Mouse (Mus musculus): Measurements from ENCODE around the gene Eif2b2. TPM values are rescaled to one million over a fixed set of nuclear protein-coding genes. Genes with fewer than 3 reads are reported as not detected.

Gene Eif2b2
- total RNA-seq, 2 experiments from 2014 or later, result 48.2 to 49.3 TPM

GRCm38 (mm10) chr12:85193146-85193545 is 26.1 kb upstream of the Eif2b2 start:
- DNase-seq (ENCODE audit: low spot score), result no peak
- intact Hi-C loops (cut with DNase I), result no loop called here

DNA sequence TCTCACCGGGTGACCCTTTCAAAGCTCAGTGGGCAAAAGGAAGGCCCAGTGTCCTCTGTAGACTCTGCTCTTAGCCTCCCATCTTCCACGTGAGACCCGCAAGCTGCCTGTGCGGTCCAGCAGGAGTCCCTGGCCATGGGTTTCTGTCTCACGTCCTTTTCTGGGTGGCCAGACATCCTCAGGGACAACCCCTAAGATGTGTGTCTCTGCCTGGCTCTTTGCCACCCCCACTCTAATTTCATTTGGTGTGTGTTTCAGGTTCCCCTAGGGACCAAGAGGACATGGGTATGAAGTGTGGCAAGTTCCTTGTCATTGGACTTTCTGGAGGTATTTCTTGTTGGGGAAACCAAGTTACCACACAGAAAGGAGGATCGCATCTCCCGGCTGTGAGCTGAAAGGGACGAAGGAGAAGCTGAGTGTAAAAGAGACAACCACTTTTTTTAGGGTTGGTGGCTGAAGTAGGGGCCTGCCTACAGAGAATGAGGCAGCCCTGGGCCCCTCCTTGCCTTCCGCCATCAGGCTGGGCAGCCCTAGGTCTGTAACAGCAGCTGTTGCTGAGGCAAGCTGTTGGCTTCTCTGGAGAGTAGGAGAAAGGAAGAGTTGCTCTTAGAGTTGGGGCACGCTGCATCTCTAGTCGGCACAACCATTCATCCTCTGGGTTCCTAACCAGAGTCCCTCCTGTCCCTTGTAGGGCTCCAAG is 25.2 kb upstream of the Eif2b2 start:
- intact Hi-C loops (cut with DNase I), result no loop called here
- DNase-seq (ENCODE audit: low spot score), result no peak

DNA sequence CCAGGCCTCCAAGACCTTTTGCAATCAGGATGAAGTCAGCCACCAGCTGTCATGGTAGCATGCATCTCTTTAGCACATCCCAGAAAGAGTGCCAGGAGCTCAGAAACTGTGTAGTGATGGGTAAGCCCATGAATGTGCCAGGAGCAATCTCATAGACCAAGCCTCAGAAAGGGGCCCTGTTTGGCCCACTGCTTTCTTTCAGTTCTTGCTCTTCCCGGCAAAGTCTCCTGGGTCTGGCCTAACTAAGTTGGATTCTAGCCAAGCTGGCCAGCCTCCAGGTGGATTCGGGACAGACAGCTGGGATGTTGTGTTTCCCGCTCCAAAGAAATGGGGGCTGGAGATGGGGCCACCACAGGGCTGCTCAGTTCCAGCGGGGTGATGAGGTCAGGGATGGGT is 24.7 kb upstream of the Eif2b2 start:
- peak; percentile 81 for DNase-seq (ENCODE audit: low spot score)
- intact Hi-C loops (cut with DNase I), result no loop called here

GRCm38 (mm10) chr12:85195086-85195485 is 24.2 kb upstream of the Eif2b2 start:
- peak; percentile 55 for DNase-seq (ENCODE audit: low spot score)
- intact Hi-C loops (cut with DNase I), result no loop called here

- no peak for DNase-seq (ENCODE audit: low spot score)
- intact Hi-C loops (cut with DNase I), result no loop called here
These were observed 23.1 kb upstream of the Eif2b2 start for GRCm38 (mm10) chr12:85196191-85196590.

GRCm38 (mm10) chr12:85197371-85197770 is 21.9 kb upstream of the Eif2b2 start:
- DNase-seq (ENCODE audit: low spot score), result no peak
- intact Hi-C loops (cut with DNase I), result no loop called here

DNA sequence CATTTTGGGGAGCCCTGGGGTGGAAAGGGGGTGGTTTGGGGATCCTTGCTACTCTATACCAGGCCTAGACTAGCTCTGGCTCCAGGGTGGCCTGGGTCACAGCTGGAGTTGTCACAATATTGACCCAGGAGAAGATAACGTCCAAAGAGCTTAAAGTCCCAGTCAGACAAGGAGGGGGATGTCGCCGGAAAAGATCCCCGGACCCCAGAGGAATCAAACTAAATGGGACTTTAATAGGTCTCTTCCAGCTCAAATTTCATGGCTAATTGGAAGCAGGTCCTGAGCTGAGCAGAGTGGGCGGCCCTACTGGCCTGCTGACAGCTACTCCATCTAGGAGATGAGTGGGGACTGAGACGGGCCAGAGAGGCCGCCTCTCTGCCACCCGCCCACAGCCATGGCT is 21.3 kb upstream of the Eif2b2 start:
- DNase-seq (ENCODE audit: low spot score), result no peak
- intact Hi-C loops (cut with DNase I), result no loop called here

DNA sequence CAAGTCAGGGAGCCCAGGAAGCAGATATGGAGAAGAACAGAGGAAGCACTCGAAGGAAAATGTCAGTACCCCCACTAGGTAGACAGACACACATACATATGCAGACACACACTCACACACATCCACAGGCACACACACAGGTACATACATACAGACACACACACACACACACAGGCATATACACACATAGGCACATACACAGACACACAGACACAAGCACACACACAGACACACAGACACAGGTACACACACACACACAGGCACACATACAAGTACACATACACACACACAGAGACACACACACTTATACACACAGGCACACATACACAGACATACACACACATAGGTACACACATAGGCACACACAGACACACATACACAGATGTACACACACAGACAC is 19.3 kb upstream of the Eif2b2 start:
- no peak for DNase-seq (ENCODE audit: low spot score)
- intact Hi-C loops (cut with DNase I), result no loop called here

DNA sequence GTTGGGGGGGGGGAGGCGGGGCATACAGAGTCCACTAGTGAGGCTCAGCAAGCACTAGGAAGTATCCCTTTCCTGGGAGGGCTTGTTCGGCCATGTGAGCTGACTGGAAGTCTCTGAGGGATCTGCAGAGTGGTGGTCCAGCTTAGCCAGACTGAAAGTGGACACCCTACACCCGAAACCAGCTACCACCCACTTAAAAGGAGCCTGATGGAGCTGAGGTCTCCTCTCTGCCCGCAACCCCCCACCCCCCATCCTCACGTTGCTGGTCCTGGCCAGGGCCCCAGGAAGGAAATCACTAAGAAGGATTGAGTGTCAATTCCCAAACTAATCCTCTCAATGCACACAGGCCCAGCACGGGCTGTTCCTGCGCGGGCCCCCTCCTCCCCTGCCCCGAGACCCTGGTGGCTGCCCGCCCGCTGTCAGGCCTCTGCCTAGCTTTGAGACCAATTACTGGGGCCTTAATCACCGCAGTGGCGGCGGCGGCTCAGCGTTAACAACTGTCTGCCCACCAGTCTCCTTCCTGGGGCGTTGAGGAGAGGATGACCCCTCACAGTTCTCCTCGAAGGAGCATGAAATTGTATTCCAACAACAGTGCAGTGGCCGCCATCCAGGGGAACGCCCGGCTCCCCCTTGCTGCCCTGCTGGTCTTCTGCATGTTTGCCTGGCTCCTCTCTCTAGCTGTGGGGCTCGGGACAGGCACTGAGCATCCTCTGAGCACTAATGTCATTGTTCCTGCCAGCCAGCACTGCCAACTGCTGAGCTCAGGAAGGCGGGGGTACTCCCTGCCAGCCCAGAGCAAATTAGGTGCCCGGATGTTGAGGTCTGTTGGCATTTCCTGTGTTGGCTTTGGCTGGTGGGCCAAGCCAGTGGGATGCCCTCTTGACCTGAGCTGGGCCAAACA is 18.1 kb upstream of the Eif2b2 start:
- intact Hi-C loops (cut with DNase I), result no loop called here
- DNase-seq (ENCODE audit: low spot score), result no peak

DNA sequence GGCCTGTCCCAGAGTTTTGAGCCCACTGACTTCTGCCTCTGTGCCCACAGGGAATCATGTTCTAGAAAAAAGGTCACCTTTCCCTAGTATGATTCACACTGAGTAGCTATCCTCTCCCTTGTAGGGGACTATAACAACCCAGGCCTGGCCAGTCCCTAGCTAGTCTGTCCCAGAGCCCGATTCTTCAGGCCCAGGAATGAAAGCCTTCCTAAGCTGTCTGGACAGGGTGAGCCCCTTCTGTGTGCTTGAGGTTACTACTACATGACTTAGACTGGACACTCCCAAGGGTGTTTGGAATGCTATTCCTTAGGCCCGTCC is 17.5 kb upstream of the Eif2b2 start:
- DNase-seq (ENCODE audit: low spot score), result no peak
- intact Hi-C loops (cut with DNase I), result no loop called here

DNA sequence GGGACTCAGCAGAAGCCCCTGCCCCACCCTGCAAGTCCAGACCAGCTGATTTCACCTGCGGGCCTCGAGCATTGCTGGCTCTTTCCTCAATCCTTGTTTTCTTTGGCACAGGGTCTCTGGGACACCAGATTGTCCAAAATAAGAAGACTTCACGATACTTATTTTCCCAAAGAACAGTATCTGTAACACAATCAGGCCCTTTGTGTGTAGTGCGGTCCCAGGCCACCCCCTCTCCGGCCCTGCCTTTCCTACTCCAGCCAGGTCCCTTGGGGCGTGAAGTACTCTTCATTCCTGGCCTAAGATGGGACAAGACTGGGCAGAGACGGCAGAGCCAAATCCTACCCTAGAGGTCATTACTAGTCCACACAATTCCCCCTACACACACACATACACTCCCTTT is 17.1 kb upstream of the Eif2b2 start:
- DNase-seq (ENCODE audit: low spot score), result no peak
- intact Hi-C loops (cut with DNase I), result no loop called here

- intact Hi-C loops (cut with DNase I), result no loop called here
- no peak for DNase-seq (ENCODE audit: low spot score)
These were observed 15.6 kb upstream of the Eif2b2 start for GRCm38 (mm10) chr12:85203699-85204098.

GRCm38 (mm10) chr12:85204105-85204504 is 15.2 kb upstream of the Eif2b2 start:
- intact Hi-C loops (cut with DNase I), result no loop called here
- no peak for DNase-seq (ENCODE audit: low spot score)

DNA sequence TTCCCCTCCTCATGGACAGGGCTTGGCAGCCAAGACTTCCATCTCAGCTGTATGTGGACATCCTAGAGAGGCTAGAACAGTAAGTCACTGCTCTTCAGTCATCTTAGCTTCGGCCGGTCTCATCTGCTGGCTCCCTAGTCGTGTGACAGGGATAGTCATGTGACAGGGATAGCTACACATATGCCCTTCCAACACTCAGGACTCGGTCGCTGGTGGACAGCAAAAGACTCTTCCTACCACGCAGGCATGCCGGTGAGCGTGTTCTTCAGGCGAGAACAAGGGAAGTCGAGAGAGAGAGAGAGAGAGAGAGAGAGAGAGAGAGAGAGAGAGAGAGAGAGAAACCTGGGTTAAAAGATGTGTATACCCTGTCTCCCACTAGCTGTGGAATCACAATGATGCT is 13.9 kb upstream of the Eif2b2 start:
- DNase-seq (ENCODE audit: low spot score), result no peak
- intact Hi-C loops (cut with DNase I), result no loop called here

DNA sequence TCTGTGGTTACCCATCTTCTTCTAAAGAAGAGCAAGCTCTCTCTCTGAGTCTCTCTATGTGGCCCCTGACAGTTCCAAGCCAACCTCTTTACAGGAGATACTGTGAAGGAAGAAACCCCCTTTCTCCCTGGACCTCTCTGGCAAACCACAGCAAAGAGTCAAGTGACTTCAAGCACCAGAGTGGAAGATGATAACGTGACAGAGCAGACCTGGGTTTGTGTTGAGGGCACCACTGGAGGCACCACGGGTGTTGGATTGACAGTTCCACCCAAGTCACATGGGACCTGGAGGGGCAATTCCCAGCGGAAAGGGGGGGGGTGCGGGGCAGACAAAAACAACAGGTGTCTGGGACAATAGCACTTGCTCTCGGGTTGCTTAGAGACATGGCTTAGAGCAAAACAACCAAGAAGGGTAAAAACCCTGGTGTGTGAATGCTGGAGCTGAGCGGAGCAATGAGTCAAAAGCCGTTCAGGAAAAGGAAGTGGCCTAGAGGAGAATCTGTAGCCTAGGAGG is 10.5 kb upstream of the Eif2b2 start:
- intact Hi-C loops (cut with DNase I), result no loop called here
- DNase-seq (ENCODE audit: low spot score), result no peak

DNA sequence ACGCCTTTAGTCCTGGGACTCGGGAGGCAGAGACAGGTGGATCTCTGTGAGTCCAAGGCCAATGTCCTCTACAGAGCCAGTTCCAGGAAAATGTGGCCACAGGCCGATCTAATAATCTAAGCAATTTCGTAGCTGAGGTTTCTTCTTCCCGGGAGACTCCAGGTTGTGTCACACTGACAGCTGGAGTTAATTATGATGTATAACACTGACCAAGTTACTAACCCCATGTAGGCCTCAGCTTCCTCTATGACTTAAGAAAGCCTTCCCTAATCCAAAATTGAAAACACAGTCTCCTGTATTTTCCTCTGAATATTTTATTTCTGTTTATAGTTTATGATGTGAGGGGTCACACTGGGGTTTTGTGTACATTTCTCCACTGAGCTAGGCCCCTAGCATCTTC is 4.2 kb upstream of the Eif2b2 start:
- intact Hi-C loops (cut with DNase I), result no loop called here
- DNase-seq (ENCODE audit: low spot score), result no peak

DNA sequence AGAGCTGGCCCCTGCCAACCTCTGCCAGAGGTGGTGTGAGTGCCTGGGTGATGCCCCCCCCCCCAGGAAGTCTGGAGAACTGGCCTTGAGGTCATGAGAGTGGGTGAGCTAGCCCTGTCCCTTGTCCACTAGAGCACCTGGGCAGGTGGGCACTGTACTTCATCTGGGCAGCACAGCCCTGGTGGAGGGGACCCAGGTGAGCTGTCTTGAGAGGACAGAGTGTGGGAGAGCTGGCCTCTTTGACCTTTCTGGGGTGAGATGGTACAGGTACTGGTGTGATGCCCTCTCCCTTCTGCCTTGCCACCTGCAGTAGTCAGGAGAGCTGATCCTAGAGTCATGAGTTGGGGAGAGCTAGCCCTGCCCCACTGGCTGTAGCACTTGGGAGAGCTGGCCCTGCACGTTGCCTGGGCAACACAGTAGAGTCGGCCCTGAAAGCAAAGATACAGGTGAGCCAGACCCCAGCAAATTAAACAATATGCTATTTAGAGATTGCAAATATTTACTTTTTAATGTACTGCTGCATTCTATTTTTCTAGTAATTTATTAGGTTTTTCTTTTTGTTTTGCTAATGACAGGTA is 1.5 kb upstream of the Eif2b2 start:
- DNase-seq (ENCODE audit: low spot score), result no peak
- intact Hi-C loops (cut with DNase I), result loop anchor here (2.0 kb wide), 1 partner anchor 45 kb away; no protein-coding TSS in a partner anchor

- intact Hi-C loops (cut with DNase I), result loop anchor here (2.0 to 5.0 kb wide), 2 partner anchors 47 to 67 kb away; partner anchors contain the start of genes Acyp1 and Zc2hc1c
- DNase-seq (ENCODE audit: low spot score), result no peak
These were observed 617 bp downstream of the Eif2b2 start for GRCm38 (mm10) chr12:85219905-85220290.

DNA sequence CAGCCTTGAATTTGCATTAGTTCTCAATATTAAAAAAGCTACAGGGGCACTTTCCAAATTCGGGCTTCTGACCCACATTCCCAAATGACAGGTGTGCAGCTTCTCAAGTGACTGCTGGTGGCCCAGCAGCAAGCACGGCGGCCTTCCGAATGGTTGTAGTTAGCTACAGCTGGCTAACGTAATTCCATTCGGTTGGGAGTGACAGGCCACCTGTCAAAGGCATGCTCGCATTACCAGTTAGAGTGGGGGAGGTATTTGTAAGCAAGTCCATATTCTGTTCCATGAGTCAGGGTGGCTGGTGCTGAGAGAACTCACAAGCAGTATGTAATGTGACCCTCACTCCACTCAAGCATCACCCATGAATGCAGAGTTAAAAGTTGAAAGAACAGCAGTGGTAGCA is 7.9 kb downstream of the Eif2b2 start:
- intact Hi-C loops (cut with DNase I), result no loop called here
- DNase-seq (ENCODE audit: low spot score), result no peak

DNA sequence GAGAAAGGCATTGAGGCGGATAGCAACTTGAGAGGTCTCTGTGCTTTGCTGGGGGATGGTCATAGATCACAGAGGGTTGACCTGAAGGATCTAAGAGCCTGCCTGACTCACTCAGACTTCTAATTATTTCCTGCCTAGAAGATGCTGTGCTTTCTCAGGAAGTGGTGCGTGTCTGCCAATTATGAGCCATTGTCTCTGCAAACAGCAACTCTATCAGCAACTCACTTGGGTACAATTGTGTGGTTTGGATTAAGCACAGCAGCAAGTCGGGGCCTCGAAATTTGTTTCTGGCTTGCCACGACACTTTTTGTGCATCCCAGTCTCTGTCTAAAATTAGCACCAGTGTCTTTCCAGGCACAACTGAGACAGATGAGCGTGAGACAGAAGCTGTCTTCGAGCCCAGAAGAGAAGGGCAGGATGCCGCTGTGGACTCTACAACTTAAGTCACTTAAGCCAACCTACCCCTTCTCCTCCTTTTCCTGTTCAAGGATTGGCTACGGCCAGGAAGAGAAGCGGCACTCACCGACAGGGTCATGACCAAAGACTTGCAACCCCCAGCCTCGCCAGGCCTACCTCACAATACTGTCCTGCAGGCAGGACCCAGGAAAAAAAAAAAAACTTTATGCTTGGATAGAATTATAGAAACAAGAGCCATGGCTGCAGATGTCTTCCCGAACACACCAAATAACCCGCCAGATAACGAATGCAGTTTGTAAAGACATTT is 8.8 kb downstream of the Eif2b2 start:
- no peak for DNase-seq (ENCODE audit: low spot score)
- intact Hi-C loops (cut with DNase I), result no loop called here
